Mouse (Mus musculus) cerebellum, adult 2 months (tissue): Measurements from ENCODE around the gene Fam57a. TPM values are rescaled to one million over a fixed set of nuclear protein-coding genes. Genes with fewer than 3 reads are reported as not detected.

Source experiments
- DNase-seq, 2 experiments: peaks; one replicate each; pipeline ENCODE4 v3.0.0; 2021
- H3K27ac ChIP-seq: fragments of 200-500 bp; 2 replicates; pipeline ENCODE4 v1.5.1; 2012; ENCODE audit warnings: low read length, control low read depth, inconsistent platforms; ENCODE audit not compliant: insufficient read depth
- H3K27me3 ChIP-seq: fragments of 200-500 bp; 2 replicates; pipeline ENCODE4 v1.6.1; 2012; ENCODE audit warnings: inconsistent platforms, mild to moderate bottlenecking, low read length, moderate library complexity; ENCODE audit not compliant: control insufficient read depth, insufficient read depth
- H3K4me1 ChIP-seq: fragments of 200-500 bp; 2 replicates; pipeline ENCODE4 v1.6.1; 2011; ENCODE audit warnings: low read length; ENCODE audit not compliant: control insufficient read depth, insufficient read depth
- H3K4me3 ChIP-seq: fragments of 200-500 bp; replicated peaks from 2 replicates; pipeline ENCODE3; 2011; ENCODE audit warnings: mild to moderate bottlenecking, low read depth, low read length, control low read depth; ENCODE audit not compliant: insufficient read depth
- CTCF ChIP-seq: fragments of 200-500 bp; IDR thresholded peaks from 2 replicates; pipeline ENCODE4 v1.5.1; 2011; ENCODE audit warnings: low read depth, mild to moderate bottlenecking, control low read depth, low read length, moderate library complexity, borderline replicate concordance; ENCODE audit not compliant: insufficient read depth
- POLR2A ChIP-seq: fragments of 200-500 bp; IDR thresholded peaks from 2 replicates; pipeline ENCODE4 v1.6.1; 2011; ENCODE audit warnings: low read length, control low read depth, borderline replicate concordance; ENCODE audit not compliant: insufficient read depth
- WGBS: fragments of 180-500 bp; shearing (Covaris S2); methylation state at CpG from one replicate; pipeline ENCODE4 v1.1.7; 2018; 5-methylcytosine and 5-hydroxymethylcytosine counted together
- polyA plus RNA-seq: library from polyadenylated mRNA; depleted of rRNA; stranded (reverse); fragments of >200 nt; gene quantifications from 2 replicates; pipeline ENCODE4 v1.2.3, GENCODE M21; 2012; rRNA removed

The Fam57a gene
- 25.7 and 29.2 TPM in 2 replicates for polyA plus RNA-seq

- H3K4me1 ChIP-seq = no peaks in the 10 kb centered on the region
- H3K27ac ChIP-seq = peak within 1 kb of the TSS; percentile 69
- H3K27me3 ChIP-seq = no peaks in the 10 kb centered on the region
- under 1% methylated on average over 37 of the region's 37 CpGs for WGBS
- TF ChIP-seq CTCF (no peak), POLR2A (peak; percentile 73)
- H3K4me3 ChIP-seq = peak within 1 kb of the TSS; percentile 95
- DNase-seq = peak; percentile 90 to 93
Measured at GRCm38 (mm10) chr11:76179495-76180145, at the start of gene Fam57a, which contains the start of gene Vps53. TSS of gene Fam57a (plus strand) at chr11:76179671. TSS of gene Vps53 (minus strand) at chr11:76179647.

DNA sequence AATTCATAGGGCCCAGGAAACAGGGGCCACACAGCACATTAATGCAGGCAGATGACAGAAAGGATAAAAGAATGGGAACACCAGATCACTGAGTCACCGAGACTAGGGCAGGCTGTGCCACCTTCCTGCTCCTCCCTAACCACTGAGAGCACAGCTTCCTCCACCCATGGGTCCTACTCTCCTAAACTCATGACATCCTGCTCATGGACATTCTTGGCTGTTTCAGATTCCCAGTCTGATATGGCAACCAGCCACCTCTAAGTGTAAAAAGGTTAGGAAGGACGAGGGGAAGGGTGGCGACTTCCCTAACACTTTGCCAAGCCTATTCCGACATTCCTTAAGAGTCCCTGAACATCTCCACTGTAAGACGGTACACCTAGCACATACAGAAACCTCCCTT lies 48.6 kb upstream of the Fam57a start:
- Histone ChIP-seq H3K27me3 (no peaks in the 10 kb centered on the region), H3K27ac (no peak overlapping the region), H3K4me3 (no peak overlapping the region), H3K4me1 (no peaks in the 10 kb centered on the region)
- WGBS = 73% methylated on average over 5 of the region's 5 CpGs
- no peak for DNase-seq
- no peak for TF ChIP-seq POLR2A
- no peak for TF ChIP-seq CTCF

- H3K27me3 ChIP-seq = no peaks in the 10 kb centered on the region
- 58% methylated on average over 7 of the region's 7 CpGs for WGBS
- no peak overlapping the region for H3K27ac ChIP-seq
- no peak for DNase-seq
- no peaks in the 10 kb centered on the region for H3K4me1 ChIP-seq
- no peak for TF ChIP-seq CTCF
- TF ChIP-seq POLR2A = no peak
- no peak overlapping the region for H3K4me3 ChIP-seq
Measured at GRCm38 (mm10) chr11:76135641-76136437, 43.6 kb upstream of the Fam57a start.

DNA sequence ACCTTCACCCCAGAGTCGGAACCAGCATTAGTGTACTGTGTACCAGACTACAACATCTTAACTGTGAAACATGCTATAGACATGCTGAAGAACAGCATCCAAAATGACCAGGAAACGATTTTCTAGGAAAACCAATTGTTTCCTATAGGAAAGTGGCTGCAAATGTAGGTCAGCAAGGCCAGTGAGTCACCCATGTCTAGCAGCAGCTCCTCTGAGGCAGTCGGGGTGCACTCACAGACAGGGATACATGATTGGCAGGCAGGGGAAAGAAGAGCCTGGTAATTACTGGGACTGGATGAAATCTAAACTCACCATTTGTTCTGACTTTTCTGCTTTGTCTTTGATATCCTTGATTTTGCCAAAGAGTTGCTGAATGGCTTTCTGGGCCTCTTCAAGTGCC lies 41.5 kb upstream of the Fam57a start:
- no peaks in the 10 kb centered on the region for H3K4me1 ChIP-seq
- no peaks in the 10 kb centered on the region for H3K27me3 ChIP-seq
- no peak for DNase-seq
- H3K4me3 ChIP-seq = no peak overlapping the region
- TF ChIP-seq POLR2A = no peak
- no peak for TF ChIP-seq CTCF
- H3K27ac ChIP-seq = no peak overlapping the region
- 71% methylated on average over 3 of the region's 3 CpGs for WGBS

- WGBS = 72% methylated on average over 8 of the region's 8 CpGs
- no peak for TF ChIP-seq CTCF
- TF ChIP-seq POLR2A = no peak
- Histone ChIP-seq H3K4me1 (peaks cover 13% of the 10 kb centered on the region), H3K27me3 (no peaks in the 10 kb centered on the region), H3K4me3 (no peak overlapping the region), H3K27ac (no peak overlapping the region)
- no peak for DNase-seq
Measured at GRCm38 (mm10) chr11:76144386-76144785, 35.1 kb upstream of the Fam57a start.

- 64% methylated on average over 1 of the region's 1 CpGs for WGBS
Measured at GRCm38 (mm10) chr11:76145169-76145568, 34.3 kb upstream of the Fam57a start.

GRCm38 (mm10) chr11:76146187-76147010 lies 33.1 kb upstream of the Fam57a start:
- DNase-seq = peak; percentile 44 to 50
- Histone ChIP-seq H3K27me3 (no peaks in the 10 kb centered on the region), H3K27ac (no peak overlapping the region), H3K4me1 (peaks cover 13% of the 10 kb centered on the region), H3K4me3 (no peak overlapping the region)
- TF ChIP-seq CTCF (no peak), POLR2A (no peak)
- 32% methylated on average over 8 of the region's 8 CpGs for WGBS

More at GRCm38 (mm10) chr11:76145169-76145568, 34.3 kb upstream of the Fam57a start:
- Histone ChIP-seq H3K27ac (no peak overlapping the region), H3K27me3 (no peaks in the 10 kb centered on the region), H3K4me1 (peaks cover 13% of the 10 kb centered on the region), H3K4me3 (no peak overlapping the region)
- DNase-seq = no peak
- TF ChIP-seq POLR2A = no peak
- TF ChIP-seq CTCF = no peak
